ENCODE assay signal across 10 mouse cellular contexts in the genomic region with DNA sequence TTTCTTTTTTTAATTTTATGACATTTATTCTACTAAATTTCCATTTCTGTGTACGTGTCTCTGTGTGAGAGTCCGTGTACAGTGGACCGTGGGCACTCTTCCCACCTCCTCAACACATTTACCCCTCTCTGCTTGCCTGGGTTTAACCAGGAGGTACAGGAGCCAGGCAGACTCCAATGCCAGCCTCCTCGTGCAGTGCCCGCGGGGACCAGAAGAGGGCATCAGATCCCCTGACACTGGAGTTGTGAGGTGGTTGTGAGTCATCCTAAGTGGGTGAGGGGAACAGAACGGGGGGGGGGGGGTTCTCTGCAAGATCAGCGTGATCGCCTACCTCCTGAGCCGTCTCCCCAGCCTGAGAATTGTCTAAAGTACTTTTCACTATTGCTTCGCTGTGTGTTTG. TPM values are rescaled to one million over a fixed set of nuclear protein-coding genes. Genes with fewer than 3 reads are reported as not detected.
DNase-seq lines count a peak whose midpoint lies in the region; ATAC-seq and TF ChIP-seq lines count a peak whose summit lies in the region.
"Had no signal": no experiment of that assay in that cellular context is flagged by ENCODE, and none has a peak within 500 bp of the region (broad histone marks: within the 10 kb centered on the region; RNA-seq: fewer than 3 reads in every experiment).

No protein-coding gene starts in this region.

- peaks cover 19% of the 10 kb centered on the region for H3K4me1 ChIP-seq in kidney, embryonic 16.5 days (ENCODE audit: insufficient read depth, low read length)
- peaks cover 0 to 10% of the 10 kb centered on the region in 2 experiments; a peak in 1 of 4 replicates for H3K4me1 ChIP-seq in MEL (ENCODE audit: control insufficient read depth in 1 of 2, insufficient read depth in 2 of 2, low read length in 2 of 2)
- H3K4me1 ChIP-seq in limb, embryonic 11.5 days (ENCODE audit: control insufficient read depth, insufficient read depth, low read length): 0 out of 2 replicates have a peak, but pooled peaks cover 4% of the 10 kb centered on the region

- peak; percentile 76 to 93 (median 79) for TF ChIP-seq CTCF in MEL (IDR thresholded peaks at IDR 0.05 in 2 of 3, conservative IDR thresholded peaks at IDR 0.05 in 1 of 3; ENCODE audit: control insufficient read depth in 1 of 3, insufficient read depth in 1 of 3, low read depth in 2 of 3, low read length in 3 of 3, poor library complexity in 1 of 3, severe bottlenecking in 1 of 3)

- peaks cover 78% of the 10 kb centered on the region for H3K27me3 ChIP-seq in kidney, embryonic 16.5 days (ENCODE audit: insufficient read depth, low read length)
- H3K27me3 ChIP-seq in MEL (ENCODE audit: control insufficient read depth in 1 of 2, insufficient read depth in 2 of 2, low read length in 2 of 2): no peaks in the 10 kb centered on the region
- H3K27me3 ChIP-seq in limb, embryonic 11.5 days (ENCODE audit: control insufficient read depth, insufficient read depth, low read length): peaks cover 76% of the 10 kb centered on the region

- TF ChIP-seq EP300 in MEL (IDR thresholded peaks at IDR 0.05; ENCODE audit: low read depth in 1 of 2, low read length in 2 of 2): no peak

- H3K79me2 ChIP-seq in MEL (ENCODE audit: control insufficient read depth, insufficient read depth, low read length, poor library complexity): no peaks in the 10 kb centered on the region

- H3K9ac ChIP-seq in kidney, embryonic 16.5 days (replicated peaks; ENCODE audit: low read length): no peak overlapping the region
- peak overlapping the region; percentile 38 for H3K9ac ChIP-seq in MEL (ENCODE audit: control insufficient read depth, low read depth, low read length, poor library complexity, severe bottlenecking)
- H3K9ac ChIP-seq in limb, embryonic 11.5 days (ENCODE audit: low read length): no peak overlapping the region
- H3K9ac ChIP-seq: neural tube, embryonic 12.5 days had no signal

- no peaks in the 10 kb centered on the region for H3K36me3 ChIP-seq in kidney, embryonic 16.5 days (ENCODE audit: insufficient read depth, low read length)
- H3K36me3 ChIP-seq in MEL (ENCODE audit: control insufficient read depth in 1 of 2, insufficient read depth in 2 of 2, low read length in 2 of 2): 0 out of 4 replicates have a peak, but pooled peaks cover 0 to 2% of the 10 kb centered on the region in 2 experiments
- H3K36me3 ChIP-seq in limb, embryonic 11.5 days (ENCODE audit: control insufficient read depth, insufficient read depth, low read length): no peaks in the 10 kb centered on the region
- H3K36me3 ChIP-seq: neural tube, embryonic 12.5 days had no signal

- DNase-seq in kidney, adult 18-20 months: peak; percentile 73
- peak; percentile 87 for DNase-seq in MEL (ENCODE audit: low read depth, low spot score)
- DNase-seq in cerebellum, adult 18-20 months: peak; percentile 69 to 76
- DNase-seq in heart, postnatal 4 days: peak; percentile 69
- peak; percentile 81 for DNase-seq in limb, embryonic 11.5 days (ENCODE audit: low spot score)
- peak; percentile 71 for DNase-seq in retina, postnatal 1 day
- peak; percentile 70 for DNase-seq in urinary bladder, postnatal 14 days (ENCODE audit: low spot score)

- H3K9me3 ChIP-seq in kidney, embryonic 16.5 days (ENCODE audit: low read length): no peaks in the 10 kb centered on the region
- H3K9me3 ChIP-seq in MEL (replicated peaks; ENCODE audit: insufficient read depth, low read length): no peaks in the 10 kb centered on the region
- H3K9me3 ChIP-seq in limb, embryonic 11.5 days (ENCODE audit: control insufficient read depth, low read length): no peaks in the 10 kb centered on the region
- H3K9me3 ChIP-seq: neural tube, embryonic 12.5 days had no signal

- 9% methylated on average over 11 of the region's 11 CpGs for WGBS in kidney, embryonic 16.5 days
- 15% methylated on average over 11 of the region's 11 CpGs for WGBS in limb, embryonic 11.5 days

- ATAC-seq in kidney, embryonic 16.5 days (ENCODE audit: low FRiP score, low TSS enrichment): no peak
- no peak for ATAC-seq in limb, embryonic 11.5 days (ENCODE audit: insufficient number of reproducible peaks, low FRiP score, low TSS enrichment, low read depth)

- H3K4me3 ChIP-seq in kidney, embryonic 16.5 days (ENCODE audit: low read length): no peak overlapping the region
- H3K4me3 ChIP-seq in MEL (ENCODE audit: control insufficient read depth in 1 of 2, insufficient read depth in 1 of 2, low read depth in 2 of 2, low read length in 2 of 2): peak overlapping the region; percentile 29 to 40; a peak in 3 of 4 replicates
- no peak overlapping the region for H3K4me3 ChIP-seq in limb, embryonic 11.5 days (ENCODE audit: low read depth, low read length)
- H3K4me3 ChIP-seq: neural tube, embryonic 12.5 days had no signal

- peak; percentile 69 for TF ChIP-seq RAD21 in MEL (IDR thresholded peaks at IDR 0.05; ENCODE audit: low read depth, low read length)

- no peak overlapping the region for H3K27ac ChIP-seq in kidney, embryonic 16.5 days (ENCODE audit: low read length)
- H3K27ac ChIP-seq in MEL (ENCODE audit: control insufficient read depth, low read depth, low read length): no peak overlapping the region
- no peak overlapping the region for H3K27ac ChIP-seq in limb, embryonic 11.5 days (replicated peaks; ENCODE audit: low read depth, low read length)
- H3K27ac ChIP-seq: neural tube, embryonic 12.5 days had no signal

- no peak overlapping the region for H3K4me2 ChIP-seq in kidney, embryonic 16.5 days (replicated peaks; ENCODE audit: low read depth, low read length)
- no peak overlapping the region for H3K4me2 ChIP-seq in limb, embryonic 11.5 days (ENCODE audit: low read depth, severe bottlenecking)

- TF ChIP-seq POLR2A in MEL (IDR thresholded peaks at IDR 0.05; ENCODE audit: control insufficient read depth in 1 of 2, insufficient read depth in 1 of 2, low read depth in 1 of 2, low read length in 2 of 2, poor library complexity in 1 of 2): no peak

TF ChIP-seq in MEL, 35 proteins besides CTCF, POLR2A, EP300 and RAD21 (continues in another document):
- TF ChIP-seq ZNF384 (IDR thresholded peaks at IDR 0.05; ENCODE audit: low read depth, low read length) (no peak), CHD2 (IDR thresholded peaks at IDR 0.05; ENCODE audit: low read length) (no peak), JUND (IDR thresholded peaks at IDR 0.05; ENCODE audit: low read depth, low read length) (peak; percentile 78; the same call in 1 of the 2 replicates), SMC3 (IDR thresholded peaks at IDR 0.05; ENCODE audit: low read depth, low read length) (peak; percentile 79), ELF1 (IDR thresholded peaks at IDR 0.05; ENCODE audit: low read depth, low read length) (no peak), E2F4 (IDR thresholded peaks at IDR 0.05; ENCODE audit: borderline replicate concordance, low read depth, low read length) (no peak), BHLHE40 (IDR thresholded peaks at IDR 0.05; ENCODE audit: borderline replicate concordance, low read depth, low read length) (peak; percentile 60; the same call in 1 of the 2 replicates), TCF12 (IDR thresholded peaks at IDR 0.05; ENCODE audit: low read depth, low read length) (0 out of 2 replicates have a peak, but pooled peaks have one; percentile 28), USF1 (IDR thresholded peaks at IDR 0.05; ENCODE audit: low read depth, low read length) (no peak), ETS1 (IDR thresholded peaks at IDR 0.05; ENCODE audit: low read depth, low read length) (no peak), SIN3A (IDR thresholded peaks at IDR 0.05; ENCODE audit: low read length) (peak; percentile 29; the same call in 1 of the 2 replicates), TAL1 (IDR thresholded peaks at IDR 0.05; ENCODE audit: low read length) (no peak), MAZ (IDR thresholded peaks at IDR 0.05; ENCODE audit: low read depth, low read length) (peak; percentile 78; the same call in 1 of the 2 replicates)

RNA-seq across cellular contexts. Expression of gene Oxt, which starts 2.2 kb away (rescaled TPM):
- 0.32 TPM in 1 of 2 replicates, not detected in the other for polyA plus RNA-seq in kidney, embryonic 16.5 days (2015; fragmentation: Nextera tagmentation; extraction: Ambion mirVana)
- total RNA-seq in MEL (2012; rRNA removed): not detected in 2 replicates
- under 1 TPM in 1 of 2 experiments, not detected in 1; 0.14 TPM for polyA plus RNA-seq in MEL (2012; ENCODE audit: insufficient read depth in 1 of 2, insufficient read length in 2 of 2, low read depth in 1 of 2, low replicate concordance in 2 of 2, missing spikeins in 1 of 2)
- not detected for total RNA-seq in heart, postnatal 4 days (2021)
- not detected in 2 replicates for polyA plus RNA-seq in limb, embryonic 11.5 days (2014; fragmentation: Nextera tagmentation; extraction: Ambion mirVana)
- polyA plus RNA-seq: frontal cortex, adult 2 months; neural tube, embryonic 12.5 days had no signal

RNA-seq across cellular contexts. Expression of gene Avp, which starts 4.2 kb away (rescaled TPM):
- not detected in 2 replicates for polyA plus RNA-seq in kidney, embryonic 16.5 days (2015; fragmentation: Nextera tagmentation; extraction: Ambion mirVana)
- total RNA-seq in MEL (2012; rRNA removed): not detected in 2 replicates
- polyA plus RNA-seq in MEL (2012; ENCODE audit: insufficient read depth in 1 of 2, insufficient read length in 2 of 2, low read depth in 1 of 2, low replicate concordance in 2 of 2, missing spikeins in 1 of 2): not detected
- total RNA-seq in heart, postnatal 4 days (2021): 1 to 10 TPM in 1 of 2 experiments, under 1 TPM in 1; 0.83 to 1.5 TPM
- polyA plus RNA-seq in limb, embryonic 11.5 days (2014; fragmentation: Nextera tagmentation; extraction: Ambion mirVana): not detected in 2 replicates
- polyA plus RNA-seq: neural tube, embryonic 12.5 days had no signal

RNA-seq across cellular contexts. Expression of gene Mrps26, which starts 14.6 kb away (rescaled TPM):
- polyA plus RNA-seq in kidney, embryonic 16.5 days (2015; fragmentation: Nextera tagmentation; extraction: Ambion mirVana): 98.5 and 104 TPM in 2 replicates
- total RNA-seq in MEL (2012; rRNA removed): 108 and 121 TPM in 2 replicates
- polyA plus RNA-seq in MEL (2012; ENCODE audit: insufficient read depth in 1 of 2, insufficient read length in 2 of 2, low read depth in 1 of 2, low replicate concordance in 2 of 2, missing spikeins in 1 of 2): 100 to 1,000 TPM in 1 of 2 experiments, not detected in 1; 154 TPM
- 10 to 100 TPM; 78.0 to 86.6 TPM for total RNA-seq in heart, postnatal 4 days (2021)
- 80.2 and 90.2 TPM in 2 replicates for polyA plus RNA-seq in limb, embryonic 11.5 days (2014; fragmentation: Nextera tagmentation; extraction: Ambion mirVana)

RNA-seq across cellular contexts. Expression of gene Fastkd5, which starts 51.7 kb away (rescaled TPM):
- 16.4 and 19.8 TPM in 2 replicates for polyA plus RNA-seq in kidney, embryonic 16.5 days (2015; fragmentation: Nextera tagmentation; extraction: Ambion mirVana)
- 13.6 and 15.3 TPM in 2 replicates for total RNA-seq in MEL (2012; rRNA removed)
- polyA plus RNA-seq in MEL (2012; ENCODE audit: insufficient read depth in 1 of 2, insufficient read length in 2 of 2, low read depth in 1 of 2, low replicate concordance in 2 of 2, missing spikeins in 1 of 2): 10 to 100 TPM in 1 of 2 experiments, not detected in 1; 11.7 TPM
- 1 to 10 TPM; 8.1 to 9.2 TPM for total RNA-seq in heart, postnatal 4 days (2021)
- polyA plus RNA-seq in limb, embryonic 11.5 days (2014; fragmentation: Nextera tagmentation; extraction: Ambion mirVana): 23.4 and 24.9 TPM in 2 replicates

RNA-seq across cellular contexts. Expression of gene Ubox5, which starts 51.7 kb away (rescaled TPM):
- 14.3 and 16.0 TPM in 2 replicates for polyA plus RNA-seq in kidney, embryonic 16.5 days (2015; fragmentation: Nextera tagmentation; extraction: Ambion mirVana)
- total RNA-seq in MEL (2012; rRNA removed): 5.1 and 5.4 TPM in 2 replicates
- 10 to 100 TPM in 1 of 2 experiments, not detected in 1; 11.2 TPM for polyA plus RNA-seq in MEL (2012; ENCODE audit: insufficient read depth in 1 of 2, insufficient read length in 2 of 2, low read depth in 1 of 2, low replicate concordance in 2 of 2, missing spikeins in 1 of 2)
- total RNA-seq in heart, postnatal 4 days (2021): 1 to 10 TPM; 5.5 TPM
- 16.6 and 21.1 TPM in 2 replicates for polyA plus RNA-seq in limb, embryonic 11.5 days (2014; fragmentation: Nextera tagmentation; extraction: Ambion mirVana)

Comparison
In these comparisons a context has a peak if more than half of its experiments do, and no peak if none do; other contexts are left out.
1. H3K4me3 ChIP-seq: peak in MEL (2 of 2); none in kidney, embryonic 16.5 days (single experiment) and limb, embryonic 11.5 days (single experiment).
2. Peak in every context shown above with its lines, with median percentiles within 50 percentile points of each other: DNase-seq.